Mouse (Mus musculus): Measurements from ENCODE around the gene Slc25a34. TPM values are rescaled to one million over a fixed set of nuclear protein-coding genes. Genes with fewer than 3 reads are reported as not detected.

Gene Slc25a34
- polyA plus RNA-seq, 1 experiment from 2014 or later: 0.26 TPM

- ATAC-seq (replicated peaks; ENCODE audit: low FRiP score, low TSS enrichment, low read depth): peak; percentile 52
- Histone ChIP-seq H3K4me2 (ENCODE audit: low read length) (peak overlapping the region; percentile 50), H3K36me3 (ENCODE audit: control insufficient read depth, insufficient read depth, low read length) (no peaks in the 10 kb centered on the region), H3K27ac (ENCODE audit: low read depth) (peak overlapping the region; percentile 54; the same call in 1 of the 2 replicates), H3K4me3 (ENCODE audit: low read depth, low read length) (peak overlapping the region; percentile 27), H3K9ac (ENCODE audit: low read length) (peak overlapping the region; percentile 35), H3K27me3 (replicated peaks; ENCODE audit: control insufficient read depth, insufficient read depth, low read length) (no peaks in the 10 kb centered on the region), H3K9me3 (ENCODE audit: control insufficient read depth, low read length) (no peaks in the 10 kb centered on the region), H3K4me1 (replicated peaks; ENCODE audit: control insufficient read depth, insufficient read depth, low read length) (peaks cover 17% of the 10 kb centered on the region)
- peak; percentile 78 for DNase-seq (ENCODE audit: low spot score)
- 11% methylated on average over 22 of the region's 22 CpGs for WGBS
These were observed 5.6 kb downstream of the Slc25a34 start for GRCm38 (mm10) chr4:141617863-141618564.

GRCm38 (mm10) chr4:141617299-141617698, 6.3 kb downstream of the Slc25a34 start:
- H3K27ac ChIP-seq (ENCODE audit: low read depth): 0 out of 2 replicates have a peak overlapping the region, but pooled peaks have one; percentile 29
- peak overlapping the region; percentile 35 for H3K9ac ChIP-seq (ENCODE audit: low read length)

GRCm38 (mm10) chr4:141616811-141617210, 6.8 kb downstream of the Slc25a34 start:
- Histone ChIP-seq H3K27ac (ENCODE audit: low read depth) (no peak overlapping the region), H3K9me3 (ENCODE audit: control insufficient read depth, low read length) (no peaks in the 10 kb centered on the region), H3K27me3 (replicated peaks; ENCODE audit: control insufficient read depth, insufficient read depth, low read length) (no peaks in the 10 kb centered on the region), H3K9ac (ENCODE audit: low read length) (no peak overlapping the region), H3K36me3 (ENCODE audit: control insufficient read depth, insufficient read depth, low read length) (no peaks in the 10 kb centered on the region), H3K4me3 (ENCODE audit: low read depth, low read length) (no peak overlapping the region), H3K4me2 (ENCODE audit: low read length) (peak overlapping the region; percentile 50; the same call in 1 of the 2 replicates), H3K4me1 (replicated peaks; ENCODE audit: control insufficient read depth, insufficient read depth, low read length) (peaks cover 17% of the 10 kb centered on the region)
- no peak for ATAC-seq (replicated peaks; ENCODE audit: low FRiP score, low TSS enrichment, low read depth)
- no peak for DNase-seq (ENCODE audit: low spot score)
- WGBS: 74% methylated on average over 6 of the region's 6 CpGs

More at GRCm38 (mm10) chr4:141617299-141617698, 6.3 kb downstream of the Slc25a34 start:
- Histone ChIP-seq H3K27me3 (replicated peaks; ENCODE audit: control insufficient read depth, insufficient read depth, low read length) (no peaks in the 10 kb centered on the region), H3K4me3 (ENCODE audit: low read depth, low read length) (peak overlapping the region; percentile 27), H3K4me2 (ENCODE audit: low read length) (peak overlapping the region; percentile 50), H3K9me3 (ENCODE audit: control insufficient read depth, low read length) (no peaks in the 10 kb centered on the region), H3K36me3 (ENCODE audit: control insufficient read depth, insufficient read depth, low read length) (no peaks in the 10 kb centered on the region), H3K4me1 (replicated peaks; ENCODE audit: control insufficient read depth, insufficient read depth, low read length) (peaks cover 17% of the 10 kb centered on the region)
- DNase-seq (ENCODE audit: low spot score): peak; percentile 85
- ATAC-seq (replicated peaks; ENCODE audit: low FRiP score, low TSS enrichment, low read depth): peak; percentile 41
- WGBS: 5% methylated on average over 20 of the region's 20 CpGs

- H3K36me3 ChIP-seq (ENCODE audit: control insufficient read depth, insufficient read depth, low read length): no peaks in the 10 kb centered on the region
- 85% methylated on average over 14 of the region's 14 CpGs for WGBS
- H3K27me3 ChIP-seq (replicated peaks; ENCODE audit: control insufficient read depth, insufficient read depth, low read length): no peaks in the 10 kb centered on the region
- DNase-seq (ENCODE audit: low spot score) (no peak), ATAC-seq (replicated peaks; ENCODE audit: low FRiP score, low TSS enrichment, low read depth) (no peak)
- H3K4me3 ChIP-seq (ENCODE audit: low read depth, low read length): no peak overlapping the region
- no peaks in the 10 kb centered on the region for H3K9me3 ChIP-seq (ENCODE audit: control insufficient read depth, low read length)
- H3K4me2 ChIP-seq (ENCODE audit: low read length): no peak overlapping the region
- H3K4me1 ChIP-seq (replicated peaks; ENCODE audit: control insufficient read depth, insufficient read depth, low read length): peaks cover 17% of the 10 kb centered on the region
- no peak overlapping the region for H3K9ac ChIP-seq (ENCODE audit: low read length)
- no peak overlapping the region for H3K27ac ChIP-seq (ENCODE audit: low read depth)
These were observed 8.7 kb downstream of the Slc25a34 start for GRCm38 (mm10) chr4:141614946-141615345.

GRCm38 (mm10) chr4:141609538-141609937, 14.1 kb downstream of the Slc25a34 start:
- H3K9ac ChIP-seq (ENCODE audit: low read length): no peak overlapping the region
- no peaks in the 10 kb centered on the region for H3K36me3 ChIP-seq (ENCODE audit: control insufficient read depth, insufficient read depth, low read length)
- H3K27me3 ChIP-seq (replicated peaks; ENCODE audit: control insufficient read depth, insufficient read depth, low read length): no peaks in the 10 kb centered on the region
- H3K4me1 ChIP-seq (replicated peaks; ENCODE audit: control insufficient read depth, insufficient read depth, low read length): peaks cover 10% of the 10 kb centered on the region
- H3K4me3 ChIP-seq (ENCODE audit: low read depth, low read length): no peak overlapping the region
- 0 out of 2 replicates have a peak, but pooled peaks cover 3% of the 10 kb centered on the region for H3K9me3 ChIP-seq (ENCODE audit: control insufficient read depth, low read length)
- DNase-seq (ENCODE audit: low spot score) (no peak), ATAC-seq (replicated peaks; ENCODE audit: low FRiP score, low TSS enrichment, low read depth) (no peak)
- no peak overlapping the region for H3K27ac ChIP-seq (ENCODE audit: low read depth)
- no peak overlapping the region for H3K4me2 ChIP-seq (ENCODE audit: low read length)
- 68% methylated on average over 6 of the region's 6 CpGs for WGBS

GRCm38 (mm10) chr4:141605861-141606260, 17.8 kb downstream of the Slc25a34 start, which contains the start of gene Fblim1:
Gene Fblim1, minus strand, starts transcription at chr4:141606096.
- ATAC-seq (replicated peaks; ENCODE audit: low FRiP score, low TSS enrichment, low read depth) (no peak), DNase-seq (ENCODE audit: low spot score) (no peak)
- H3K4me2 ChIP-seq (ENCODE audit: low read length): no peak within 1 kb of the TSS
- no peak within 1 kb of the TSS for H3K9ac ChIP-seq (ENCODE audit: low read length)
- WGBS: 75% methylated on average over 11 of the region's 11 CpGs
- H3K36me3 ChIP-seq (ENCODE audit: control insufficient read depth, insufficient read depth, low read length): no peaks in the 10 kb centered on the region
- peaks cover 18% of the 10 kb centered on the region for H3K4me1 ChIP-seq (replicated peaks; ENCODE audit: control insufficient read depth, insufficient read depth, low read length)
- H3K27me3 ChIP-seq (replicated peaks; ENCODE audit: control insufficient read depth, insufficient read depth, low read length): no peaks in the 10 kb centered on the region
- 0 out of 2 replicates have a peak, but pooled peaks cover 3% of the 10 kb centered on the region for H3K9me3 ChIP-seq (ENCODE audit: control insufficient read depth, low read length)
- H3K4me3 ChIP-seq (ENCODE audit: low read depth, low read length): no peak within 1 kb of the TSS
- peak within 1 kb of the TSS; percentile 17; the same call in 1 of the 2 replicates for H3K27ac ChIP-seq (ENCODE audit: low read depth)

GRCm38 (mm10) chr4:141605421-141605820, 18.2 kb downstream of the Slc25a34 start:
- no peak overlapping the region for H3K4me2 ChIP-seq (ENCODE audit: low read length)
- DNase-seq (ENCODE audit: low spot score) (no peak), ATAC-seq (replicated peaks; ENCODE audit: low FRiP score, low TSS enrichment, low read depth) (no peak)
- peaks cover 18% of the 10 kb centered on the region for H3K4me1 ChIP-seq (replicated peaks; ENCODE audit: control insufficient read depth, insufficient read depth, low read length)
- WGBS: 86% methylated on average over 5 of the region's 5 CpGs
- H3K36me3 ChIP-seq (ENCODE audit: control insufficient read depth, insufficient read depth, low read length): no peaks in the 10 kb centered on the region
- 0 out of 2 replicates have a peak, but pooled peaks cover 3% of the 10 kb centered on the region for H3K9me3 ChIP-seq (ENCODE audit: control insufficient read depth, low read length)
- no peaks in the 10 kb centered on the region for H3K27me3 ChIP-seq (replicated peaks; ENCODE audit: control insufficient read depth, insufficient read depth, low read length)
- no peak overlapping the region for H3K27ac ChIP-seq (ENCODE audit: low read depth)
- no peak overlapping the region for H3K4me3 ChIP-seq (ENCODE audit: low read depth, low read length)
- H3K9ac ChIP-seq (ENCODE audit: low read length): no peak overlapping the region

GRCm38 (mm10) chr4:141604493-141604892, 19.1 kb downstream of the Slc25a34 start:
- H3K4me2 ChIP-seq (ENCODE audit: low read length): no peak overlapping the region
- H3K9ac ChIP-seq (ENCODE audit: low read length): no peak overlapping the region
- H3K27ac ChIP-seq (ENCODE audit: low read depth): peak overlapping the region; percentile 17
- DNase-seq (ENCODE audit: low spot score) (no peak), ATAC-seq (replicated peaks; ENCODE audit: low FRiP score, low TSS enrichment, low read depth) (no peak)
- no peaks in the 10 kb centered on the region for H3K36me3 ChIP-seq (ENCODE audit: control insufficient read depth, insufficient read depth, low read length)
- H3K9me3 ChIP-seq (ENCODE audit: control insufficient read depth, low read length): 0 out of 2 replicates have a peak, but pooled peaks cover 3% of the 10 kb centered on the region
- H3K27me3 ChIP-seq (replicated peaks; ENCODE audit: control insufficient read depth, insufficient read depth, low read length): no peaks in the 10 kb centered on the region
- WGBS: 26% methylated on average over 8 of the region's 8 CpGs
- H3K4me3 ChIP-seq (ENCODE audit: low read depth, low read length): no peak overlapping the region
- H3K4me1 ChIP-seq (replicated peaks; ENCODE audit: control insufficient read depth, insufficient read depth, low read length): peaks cover 23% of the 10 kb centered on the region
